Mouse (Mus musculus) liver, adult 2 months (tissue): ENCODE data around the gene Arl16.

Experiments
- CTCF ChIP-seq: fragments of 200-500 bp; IDR thresholded peaks from 2 replicates; pipeline ENCODE4 v1.5.1; 2011; ENCODE audit warnings: low read depth, low read length, control low read depth
- POLR2A ChIP-seq: fragments of 200-500 bp; IDR thresholded peaks from 2 replicates; pipeline ENCODE4 v1.6.1; 2011; ENCODE audit warnings: low read length, control low read depth; ENCODE audit not compliant: insufficient read depth; ENCODE audit errors: extremely low read depth

DNA sequence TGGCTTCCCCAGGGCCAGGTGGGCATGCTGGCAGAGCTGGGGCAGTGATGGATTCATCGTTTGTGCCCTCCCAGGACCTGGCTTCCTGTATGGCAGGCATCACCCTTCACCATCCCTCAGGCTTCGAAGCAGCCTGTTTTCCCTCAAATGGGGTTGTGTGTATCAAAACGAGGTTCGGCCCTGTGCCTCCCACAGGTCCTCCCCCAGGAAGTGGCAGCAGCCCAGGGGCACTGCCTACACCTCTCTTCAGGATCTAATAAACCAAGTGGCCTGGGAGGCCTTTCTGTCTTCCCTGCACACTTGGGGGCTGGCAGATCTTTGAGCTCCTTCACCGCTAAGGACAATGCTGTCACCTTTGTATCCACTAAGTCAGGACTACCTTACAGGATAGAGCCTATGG is 31.5 kb upstream of the Arl16 start:
- TF ChIP-seq CTCF, result no peak
- TF ChIP-seq POLR2A, result no peak
